Mouse (Mus musculus): ENCODE data around the gene Dgke. TPM values are rescaled to one million over a fixed set of nuclear protein-coding genes. Genes with fewer than 3 reads are reported as not detected.

Dgke gene
- polyA plus RNA-seq, 1 experiment from 2014 or later, result 16.3 TPM

Other genes with a start within 250 kb of the Dgke start
- gene Akap1, start 202.3 kb downstream of the Dgke start, polyA plus RNA-seq (2014; fragmentation: Nextera tagmentation; extraction: Ambion mirVana), result 26.0 and 26.6 TPM in 2 replicates
- 28.7 and 34.7 TPM in 2 replicates for gene Scpep1, start 111.4 kb downstream of the Dgke start, polyA plus RNA-seq (2014; fragmentation: Nextera tagmentation; extraction: Ambion mirVana)
- not detected in 2 replicates for gene Elobl, start 99.9 kb downstream of the Dgke start, polyA plus RNA-seq (2014; fragmentation: Nextera tagmentation; extraction: Ambion mirVana)
- gene Coil, start 96.6 kb downstream of the Dgke start, polyA plus RNA-seq (2014; fragmentation: Nextera tagmentation; extraction: Ambion mirVana), result 16.9 and 21.5 TPM in 2 replicates
- gene Trim25, start 67.5 kb downstream of the Dgke start, polyA plus RNA-seq (2014; fragmentation: Nextera tagmentation; extraction: Ambion mirVana), result 2.1 and 4.3 TPM in 2 replicates
- gene Gm525, start 7.0 kb upstream of the Dgke start, polyA plus RNA-seq (2014; fragmentation: Nextera tagmentation; extraction: Ambion mirVana), result not detected in 2 replicates
- 4.0 and 6.1 TPM in 2 replicates for gene Nog, start 235.5 kb upstream of the Dgke start, polyA plus RNA-seq (2014; fragmentation: Nextera tagmentation; extraction: Ambion mirVana)